In genomic region chr2:154791661-154792642, GRCm38 (mm10) we compare ENCODE assay signal across 7 mouse cellular contexts. TPM values are rescaled to one million over a fixed set of nuclear protein-coding genes. Genes with fewer than 3 reads are reported as not detected.
A peak's percentile ranks its signal among the peaks of the same experiment; 100 is the strongest.
DNase-seq lines count a peak whose midpoint lies in the region; ATAC-seq and TF ChIP-seq lines count a peak whose summit lies in the region.

No protein-coding gene starts in this region.

- H3K9ac ChIP-seq in intestine, postnatal 0 days (ENCODE audit: low read depth, low read length), result peak overlapping the region; percentile 90
- peak overlapping the region; percentile 97 for H3K9ac ChIP-seq in limb, embryonic 12.5 days (replicated peaks)
- peak overlapping the region; percentile 95 for H3K9ac ChIP-seq in midbrain, embryonic 13.5 days (replicated peaks)

- no peaks in the 10 kb centered on the region for H3K27me3 ChIP-seq in intestine, postnatal 0 days (replicated peaks; ENCODE audit: control insufficient read depth, insufficient read depth, low read length)
- H3K27me3 ChIP-seq in limb, embryonic 12.5 days, result no peaks in the 10 kb centered on the region
- no peaks in the 10 kb centered on the region for H3K27me3 ChIP-seq in midbrain, embryonic 13.5 days

- peaks cover 14% of the 10 kb centered on the region; the same call in 1 of the 2 replicates for H3K4me1 ChIP-seq in intestine, postnatal 0 days (replicated peaks; ENCODE audit: control insufficient read depth, insufficient read depth, low read length)
- H3K4me1 ChIP-seq in limb, embryonic 12.5 days (replicated peaks), result peaks cover 40% of the 10 kb centered on the region
- H3K4me1 ChIP-seq in midbrain, embryonic 13.5 days (replicated peaks), result peaks cover 41% of the 10 kb centered on the region

- peak; percentile 49 for ATAC-seq in intestine, postnatal 0 days
- peak; percentile 20; the same call in 1 of the 2 replicates for ATAC-seq in limb, embryonic 12.5 days (ENCODE audit: insufficient number of reproducible peaks, insufficient read depth, low FRiP score, low TSS enrichment, low read depth)
- ATAC-seq in midbrain, embryonic 13.5 days, result peak; percentile 10

- peak overlapping the region; percentile 95 for H3K27ac ChIP-seq in intestine, postnatal 0 days (ENCODE audit: low read depth, low read length)
- H3K27ac ChIP-seq in limb, embryonic 12.5 days, result peak overlapping the region; percentile 96
- H3K27ac ChIP-seq in midbrain, embryonic 13.5 days, result peak overlapping the region; percentile 97

- no peaks in the 10 kb centered on the region for H3K9me3 ChIP-seq in intestine, postnatal 0 days (ENCODE audit: control insufficient read depth)
- no peaks in the 10 kb centered on the region for H3K9me3 ChIP-seq in limb, embryonic 12.5 days
- H3K9me3 ChIP-seq in midbrain, embryonic 13.5 days, result no peaks in the 10 kb centered on the region

- H3K4me2 ChIP-seq in intestine, postnatal 0 days (replicated peaks; ENCODE audit: low read depth), result peak overlapping the region; percentile 71
- peak overlapping the region; percentile 84 for H3K4me2 ChIP-seq in limb, embryonic 12.5 days
- peak overlapping the region; percentile 79 for H3K4me2 ChIP-seq in midbrain, embryonic 13.5 days (replicated peaks)

- H3K4me3 ChIP-seq in intestine, postnatal 0 days (ENCODE audit: low read depth, low read length), result peak overlapping the region; percentile 86
- peak overlapping the region; percentile 94 for H3K4me3 ChIP-seq in limb, embryonic 12.5 days (replicated peaks)
- peak overlapping the region; percentile 99 for H3K4me3 ChIP-seq in midbrain, embryonic 13.5 days (replicated peaks)

- TF ChIP-seq CTCF in intestine, postnatal 0 days (IDR thresholded peaks at IDR 0.05; ENCODE audit: low read depth), result no peak

- H3K36me3 ChIP-seq in intestine, postnatal 0 days (ENCODE audit: control insufficient read depth, insufficient read depth), result no peaks in the 10 kb centered on the region
- no peaks in the 10 kb centered on the region for H3K36me3 ChIP-seq in limb, embryonic 12.5 days
- no peaks in the 10 kb centered on the region for H3K36me3 ChIP-seq in midbrain, embryonic 13.5 days

- WGBS in intestine, postnatal 0 days, result 1% methylated on average over 54 of the region's 67 CpGs
- WGBS in limb, embryonic 12.5 days, result under 1% methylated on average over 67 of the region's 67 CpGs
- under 1% methylated on average over 67 of the region's 67 CpGs for WGBS in midbrain, embryonic 13.5 days

- DNase-seq in adrenal gland, adult 2 months, result peak; percentile 91
- peak; percentile 50 for DNase-seq in embryo, embryonic 11.5 days (ENCODE audit: low read depth, low spot score)
- DNase-seq in gastrocnemius, postnatal 4 days (ENCODE audit: low spot score in 2 of 2), result peak; percentile 70 to 84
- peak; percentile 73 to 76 for DNase-seq in spleen, adult 18-20 months

RNA-seq across cellular contexts. Expression of gene a, which starts 0.8 kb away (rescaled TPM):
- not detected for total RNA-seq in adrenal gland, adult 2 months (2021)
- 0.58 TPM in 1 of 2 replicates, not detected in the other for polyA plus RNA-seq in adrenal gland, adult 2 months (2012; rRNA removed)
- total RNA-seq in gastrocnemius, postnatal 4 days (2021), result not detected
- polyA plus RNA-seq in intestine, postnatal 0 days (2015; fragmentation: Nextera tagmentation; extraction: Ambion mirVana), result 0.18 TPM in 1 of 2 replicates, not detected in the other
- polyA plus RNA-seq in limb, embryonic 12.5 days (2016; fragmentation: Nextera tagmentation; extraction: Ambion mirVana), result 10.3 and 10.9 TPM in 2 replicates
- 1.2 and 1.5 TPM in 2 replicates for polyA plus RNA-seq in midbrain, embryonic 13.5 days (2015; fragmentation: Nextera tagmentation; extraction: Ambion mirVana)

RNA-seq across cellular contexts. Expression of gene Raly, which starts 1.1 kb away (rescaled TPM):
- total RNA-seq in adrenal gland, adult 2 months (2021), result 100 to 1,000 TPM; 193 to 201 TPM
- 295 and 306 TPM in 2 replicates for polyA plus RNA-seq in adrenal gland, adult 2 months (2012; rRNA removed)
- total RNA-seq in gastrocnemius, postnatal 4 days (2021), result 100 to 1,000 TPM; 188 to 189 TPM
- polyA plus RNA-seq in intestine, postnatal 0 days (2015; fragmentation: Nextera tagmentation; extraction: Ambion mirVana), result 20.1 and 20.5 TPM in 2 replicates
- polyA plus RNA-seq in limb, embryonic 12.5 days (2016; fragmentation: Nextera tagmentation; extraction: Ambion mirVana), result 50.1 and 61.3 TPM in 2 replicates
- 28.1 and 39.1 TPM in 2 replicates for polyA plus RNA-seq in midbrain, embryonic 13.5 days (2015; fragmentation: Nextera tagmentation; extraction: Ambion mirVana)

RNA-seq across cellular contexts. Expression of gene Gm14214, which starts 22.1 kb away (rescaled TPM):
- not detected for total RNA-seq in adrenal gland, adult 2 months (2021)
- not detected in 2 replicates for polyA plus RNA-seq in adrenal gland, adult 2 months (2012; rRNA removed)
- not detected for total RNA-seq in gastrocnemius, postnatal 4 days (2021)
- polyA plus RNA-seq in intestine, postnatal 0 days (2015; fragmentation: Nextera tagmentation; extraction: Ambion mirVana), result not detected in 2 replicates
- not detected in 2 replicates for polyA plus RNA-seq in limb, embryonic 12.5 days (2016; fragmentation: Nextera tagmentation; extraction: Ambion mirVana)
- not detected in 2 replicates for polyA plus RNA-seq in midbrain, embryonic 13.5 days (2015; fragmentation: Nextera tagmentation; extraction: Ambion mirVana)

Comparison
In these comparisons a context has a peak if more than half of its experiments do, and no peak if none do; other contexts are left out.
1. Peak in every context shown above with its lines: DNase-seq, ATAC-seq, H3K4me3 ChIP-seq and H3K27ac ChIP-seq.